Mouse (Mus musculus): ENCODE results near the gene Dst. TPM values are rescaled to one million over a fixed set of nuclear protein-coding genes. Genes with fewer than 3 reads are reported as not detected.

Gene Dst
- total and polyA plus RNA-seq, 3 experiments: 0.08 to 0.60 TPM; not detected in 1

- no peak for TF ChIP-seq JUND (IDR thresholded peaks at IDR 0.05; ENCODE audit: low read depth, low read length)
- TF ChIP-seq POLR2A (IDR thresholded peaks at IDR 0.05; ENCODE audit: control insufficient read depth in 1 of 2, insufficient read depth in 1 of 2, low read depth in 1 of 2, low read length in 2 of 2, poor library complexity in 1 of 2): no peak
- no peak for TF ChIP-seq HCFC1 (IDR thresholded peaks at IDR 0.05; ENCODE audit: low read depth, low read length)
- no peak for TF ChIP-seq BHLHE40 (IDR thresholded peaks at IDR 0.05; ENCODE audit: borderline replicate concordance, low read depth, low read length)
- no peak for TF ChIP-seq ZMIZ1 (IDR thresholded peaks at IDR 0.05; ENCODE audit: low read depth, low read length)
- no peak for DNase-seq (ENCODE audit: low read depth, low spot score)
- H3K27me3 ChIP-seq (ENCODE audit: control insufficient read depth in 1 of 2, insufficient read depth in 2 of 2, low read length in 2 of 2): no peaks in the 10 kb centered on the region
- H3K4me3 ChIP-seq (ENCODE audit: control insufficient read depth in 1 of 2, insufficient read depth in 1 of 2, low read depth in 2 of 2, low read length in 2 of 2): no peak overlapping the region
- H3K9ac ChIP-seq (ENCODE audit: control insufficient read depth, low read depth, low read length, poor library complexity, severe bottlenecking): no peak overlapping the region
- H3K9me3 ChIP-seq (replicated peaks; ENCODE audit: insufficient read depth, low read length): no peaks in the 10 kb centered on the region
- H3K79me2 ChIP-seq (ENCODE audit: control insufficient read depth, insufficient read depth, low read length, poor library complexity): no peaks in the 10 kb centered on the region
- H3K36me3 ChIP-seq (ENCODE audit: control insufficient read depth in 1 of 2, insufficient read depth in 2 of 2, low read length in 2 of 2): no peaks in the 10 kb centered on the region
- no peak overlapping the region for H3K27ac ChIP-seq (ENCODE audit: control insufficient read depth, low read depth, low read length)
- no peaks in the 10 kb centered on the region for H3K4me1 ChIP-seq (ENCODE audit: control insufficient read depth in 1 of 2, insufficient read depth in 2 of 2, low read length in 2 of 2)
Observed at GRCm38 (mm10) chr1:34139871-34140471, 231.9 kb downstream of the Dst start.

DNA sequence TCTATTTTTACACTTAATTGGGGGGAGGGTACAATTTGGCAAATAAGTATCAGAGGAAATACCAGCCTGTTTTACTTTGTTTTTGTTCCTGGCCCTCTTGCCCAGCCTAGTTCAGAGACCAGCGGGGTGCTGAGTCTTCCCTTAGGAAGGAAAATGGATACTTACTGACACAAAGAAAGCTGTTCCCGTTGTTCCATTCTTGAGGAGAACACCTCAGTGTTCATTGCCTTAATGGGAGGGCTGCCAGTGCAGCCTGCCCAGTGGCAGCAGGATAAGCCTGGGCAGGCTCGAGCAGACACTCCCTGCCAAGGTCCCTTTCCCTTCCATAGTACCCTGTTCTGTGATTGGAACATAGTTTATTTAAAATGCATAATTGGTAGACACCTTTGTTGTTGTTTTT, 232.7 kb downstream of the Dst start:
- no peak for DNase-seq (ENCODE audit: low read depth, low spot score)
- no peak for TF ChIP-seq E2F4 (IDR thresholded peaks at IDR 0.05; ENCODE audit: borderline replicate concordance, low read depth, low read length)
- TF ChIP-seq KAT2A (conservative IDR thresholded peaks at IDR 0.05; ENCODE audit: low read depth, low read length): no peak

GRCm38 (mm10) chr1:34142951-34143580, 235.0 kb downstream of the Dst start:
- TF ChIP-seq CTCF (IDR thresholded peaks at IDR 0.05 in 2 of 3, conservative IDR thresholded peaks at IDR 0.05 in 1 of 3; ENCODE audit: control insufficient read depth in 1 of 3, insufficient read depth in 1 of 3, low read depth in 2 of 3, low read length in 3 of 3, poor library complexity in 1 of 3, severe bottlenecking in 1 of 3) (no peak), POLR2AphosphoS5 (IDR thresholded peaks at IDR 0.05; ENCODE audit: borderline replicate concordance, low read depth, low read length) (no peak), ETS1 (IDR thresholded peaks at IDR 0.05; ENCODE audit: low read depth, low read length) (no peak), E2F4 (IDR thresholded peaks at IDR 0.05; ENCODE audit: borderline replicate concordance, low read depth, low read length) (no peak), USF1 (IDR thresholded peaks at IDR 0.05; ENCODE audit: low read depth, low read length) (no peak), GATA1 (IDR thresholded peaks at IDR 0.05; ENCODE audit: low read depth, low read length) (no peak), UBTF (IDR thresholded peaks at IDR 0.05; ENCODE audit: borderline replicate concordance, insufficient read depth, low read depth, low read length) (no peak), POLR2A (IDR thresholded peaks at IDR 0.05; ENCODE audit: control insufficient read depth in 1 of 2, insufficient read depth in 1 of 2, low read depth in 1 of 2, low read length in 2 of 2, poor library complexity in 1 of 2) (no peak), BHLHE40 (IDR thresholded peaks at IDR 0.05; ENCODE audit: borderline replicate concordance, low read depth, low read length) (no peak), RCOR1 (IDR thresholded peaks at IDR 0.05; ENCODE audit: low read depth, low read length) (no peak)
- H3K9me3 ChIP-seq (replicated peaks; ENCODE audit: insufficient read depth, low read length): no peaks in the 10 kb centered on the region
- no peaks in the 10 kb centered on the region for H3K36me3 ChIP-seq (ENCODE audit: control insufficient read depth in 1 of 2, insufficient read depth in 2 of 2, low read length in 2 of 2)
- H3K9ac ChIP-seq (ENCODE audit: control insufficient read depth, low read depth, low read length, poor library complexity, severe bottlenecking): no peak overlapping the region
- no peaks in the 10 kb centered on the region for H3K4me1 ChIP-seq (ENCODE audit: control insufficient read depth in 1 of 2, insufficient read depth in 2 of 2, low read length in 2 of 2)
- H3K4me3 ChIP-seq (ENCODE audit: control insufficient read depth in 1 of 2, insufficient read depth in 1 of 2, low read depth in 2 of 2, low read length in 2 of 2): no peak overlapping the region
- no peaks in the 10 kb centered on the region for H3K79me2 ChIP-seq (ENCODE audit: control insufficient read depth, insufficient read depth, low read length, poor library complexity)
- H3K27ac ChIP-seq (ENCODE audit: control insufficient read depth, low read depth, low read length): no peak overlapping the region
- H3K27me3 ChIP-seq (ENCODE audit: control insufficient read depth in 1 of 2, insufficient read depth in 2 of 2, low read length in 2 of 2): no peaks in the 10 kb centered on the region
- no peak for DNase-seq (ENCODE audit: low read depth, low spot score)

More for the DNA sequence above, 232.7 kb downstream of the Dst start:
- Histone ChIP-seq H3K36me3 (ENCODE audit: control insufficient read depth in 1 of 2, insufficient read depth in 2 of 2, low read length in 2 of 2) (no peaks in the 10 kb centered on the region), H3K9ac (ENCODE audit: control insufficient read depth, low read depth, low read length, poor library complexity, severe bottlenecking) (no peak overlapping the region), H3K4me1 (ENCODE audit: control insufficient read depth in 1 of 2, insufficient read depth in 2 of 2, low read length in 2 of 2) (no peaks in the 10 kb centered on the region), H3K4me3 (ENCODE audit: control insufficient read depth in 1 of 2, insufficient read depth in 1 of 2, low read depth in 2 of 2, low read length in 2 of 2) (no peak overlapping the region), H3K79me2 (ENCODE audit: control insufficient read depth, insufficient read depth, low read length, poor library complexity) (no peaks in the 10 kb centered on the region), H3K27me3 (ENCODE audit: control insufficient read depth in 1 of 2, insufficient read depth in 2 of 2, low read length in 2 of 2) (no peaks in the 10 kb centered on the region), H3K27ac (ENCODE audit: control insufficient read depth, low read depth, low read length) (no peak overlapping the region), H3K9me3 (replicated peaks; ENCODE audit: insufficient read depth, low read length) (no peaks in the 10 kb centered on the region)

Data from MEL (cell line).